Mouse (Mus musculus): Measurements from ENCODE around the gene Lcor.

Gene Lcor

DNA sequence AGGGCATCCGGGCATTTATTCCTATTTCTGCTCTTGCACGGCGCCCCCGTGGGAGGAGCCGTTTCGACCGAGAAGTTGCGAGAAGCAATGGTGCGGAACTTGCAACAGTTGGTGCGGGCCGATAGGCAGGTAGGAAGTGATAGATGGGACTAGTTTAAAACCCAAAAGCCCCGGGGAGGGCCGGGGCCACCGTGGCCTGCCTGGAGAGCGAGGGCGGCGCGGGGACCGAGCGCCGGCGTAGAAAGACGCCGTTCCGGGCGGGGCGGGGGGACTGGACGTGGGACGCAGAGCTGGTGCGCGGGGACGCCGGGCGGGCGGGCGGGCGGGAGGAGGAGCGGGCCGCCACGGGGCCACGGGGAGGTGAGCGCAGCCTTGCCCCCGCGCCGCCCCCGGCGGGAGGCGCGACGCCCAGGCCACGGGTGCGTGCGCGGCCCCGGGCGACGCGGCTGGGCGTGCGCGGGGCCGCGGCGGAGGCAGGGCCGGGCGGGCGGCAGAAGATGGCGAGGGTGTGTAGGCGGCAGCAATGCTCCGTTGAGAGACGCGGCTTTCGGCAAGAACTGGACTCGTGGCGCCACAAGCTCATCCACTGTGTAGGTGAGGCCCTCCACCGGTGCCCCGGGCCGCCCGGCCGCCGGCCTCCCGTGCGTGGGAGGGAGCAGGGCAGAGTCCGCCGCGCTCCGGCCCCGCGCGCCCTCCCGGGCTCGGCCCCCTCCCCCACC is at the start of gene Lcor:
Gene Lcor (plus strand): TSS at position 448 of the 719 bp plus-strand sequence.
- DNase-seq (ENCODE audit: low spot score in 2 of 2) = peak; percentile 81 to 82

GRCm38 (mm10) chr19:41435366-41435765 is 47.1 kb upstream of the Lcor start:
- DNase-seq (ENCODE audit: low spot score in 2 of 2) = no peak

- no peak for DNase-seq (ENCODE audit: low spot score in 2 of 2)
Measured at GRCm38 (mm10) chr19:41436461-41436860, 46.0 kb upstream of the Lcor start.

DNA sequence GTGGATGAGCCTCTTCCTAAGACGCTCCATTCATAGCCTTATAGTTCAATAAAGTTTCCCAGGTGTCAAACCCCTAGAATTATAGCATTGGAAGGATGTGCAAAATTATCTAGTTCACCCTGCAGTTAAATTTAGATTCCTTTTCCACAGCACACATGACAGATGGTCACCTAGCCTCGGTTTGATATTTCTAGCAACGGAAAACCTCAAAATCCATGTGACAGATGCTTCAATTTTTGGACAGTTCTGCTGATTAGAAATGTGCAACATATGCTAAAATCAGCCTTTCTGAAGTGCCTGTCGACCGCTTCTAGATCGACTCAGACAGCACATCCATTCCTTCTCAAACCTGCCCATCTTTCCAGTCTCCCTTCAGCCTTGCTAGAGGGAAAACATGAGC is 43.5 kb upstream of the Lcor start:
- peak in 1 of 2 experiments; percentile 52 for DNase-seq (ENCODE audit: low spot score in 2 of 2)

DNA sequence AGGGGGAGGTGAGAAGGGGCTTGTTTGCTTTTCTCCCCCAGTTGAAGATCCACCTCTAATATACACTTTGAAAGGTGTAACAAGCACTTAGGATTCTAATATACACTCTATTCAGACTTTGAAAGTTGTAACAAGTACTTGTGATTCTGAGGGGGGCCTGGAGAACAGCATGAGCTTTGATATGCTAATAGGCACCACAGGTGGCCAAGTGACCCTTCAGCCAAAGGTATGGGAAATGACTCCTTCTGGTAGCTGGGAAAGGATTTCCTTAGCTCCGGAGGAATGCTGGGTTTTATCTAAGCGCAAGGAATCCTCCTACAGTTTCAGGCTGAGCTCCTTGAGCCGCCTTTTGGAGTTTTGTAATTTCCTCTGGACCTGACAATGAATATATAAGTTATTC is 41.0 kb upstream of the Lcor start:
- no peak for DNase-seq (ENCODE audit: low spot score in 2 of 2)

DNA sequence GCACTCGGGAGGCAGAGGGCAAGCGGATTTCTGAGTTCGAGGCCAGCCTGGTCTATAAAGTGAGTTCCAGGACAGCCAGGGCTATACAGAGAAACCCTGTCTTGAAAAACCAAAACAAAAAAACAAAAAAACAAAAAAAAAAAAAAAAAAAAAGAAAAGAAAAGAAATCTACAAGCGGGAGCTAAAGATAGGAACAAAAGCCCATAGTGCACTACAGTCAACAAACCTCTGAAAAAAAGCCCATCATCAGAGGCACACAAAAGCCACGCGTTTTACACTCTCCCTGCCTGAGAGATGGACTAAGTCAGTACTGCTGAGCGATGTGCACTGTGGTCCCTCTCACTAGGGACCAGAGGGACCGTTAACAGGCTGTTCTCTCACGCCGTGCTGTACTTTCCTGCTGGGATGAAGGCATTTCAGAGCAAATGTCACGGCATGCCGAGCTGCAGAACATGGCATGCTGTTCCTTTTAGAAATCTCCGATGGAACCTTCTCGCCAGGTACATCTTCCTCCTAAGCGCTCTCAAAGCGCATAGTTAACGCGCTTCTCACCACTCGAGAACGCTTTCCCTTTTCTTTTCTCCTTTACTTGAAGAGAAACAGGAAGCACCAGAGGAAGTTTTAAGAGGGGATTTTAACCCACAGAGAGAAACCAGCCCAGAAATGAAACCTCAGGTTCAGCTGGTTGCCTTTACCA is 40.4 kb upstream of the Lcor start:
- DNase-seq (ENCODE audit: low spot score in 2 of 2) = no peak

- peak in 1 of 2 experiments; percentile 15 for DNase-seq (ENCODE audit: low spot score in 2 of 2)
Measured at GRCm38 (mm10) chr19:41442608-41442969, 39.8 kb upstream of the Lcor start.

- no peak for DNase-seq (ENCODE audit: low spot score in 2 of 2)
Measured at GRCm38 (mm10) chr19:41444491-41444890, 37.9 kb upstream of the Lcor start.

- no peak for DNase-seq (ENCODE audit: low spot score in 2 of 2)
Measured at GRCm38 (mm10) chr19:41445013-41445610, 37.3 kb upstream of the Lcor start.

- DNase-seq (ENCODE audit: low spot score in 2 of 2) = no peak
Measured at GRCm38 (mm10) chr19:41445723-41446122, 36.7 kb upstream of the Lcor start.

- no peak for DNase-seq (ENCODE audit: low spot score in 2 of 2)
Measured at GRCm38 (mm10) chr19:41447166-41447565, 35.3 kb upstream of the Lcor start.

GRCm38 (mm10) chr19:41447760-41448159 is 34.7 kb upstream of the Lcor start:
- no peak for DNase-seq (ENCODE audit: low spot score in 2 of 2)

DNA sequence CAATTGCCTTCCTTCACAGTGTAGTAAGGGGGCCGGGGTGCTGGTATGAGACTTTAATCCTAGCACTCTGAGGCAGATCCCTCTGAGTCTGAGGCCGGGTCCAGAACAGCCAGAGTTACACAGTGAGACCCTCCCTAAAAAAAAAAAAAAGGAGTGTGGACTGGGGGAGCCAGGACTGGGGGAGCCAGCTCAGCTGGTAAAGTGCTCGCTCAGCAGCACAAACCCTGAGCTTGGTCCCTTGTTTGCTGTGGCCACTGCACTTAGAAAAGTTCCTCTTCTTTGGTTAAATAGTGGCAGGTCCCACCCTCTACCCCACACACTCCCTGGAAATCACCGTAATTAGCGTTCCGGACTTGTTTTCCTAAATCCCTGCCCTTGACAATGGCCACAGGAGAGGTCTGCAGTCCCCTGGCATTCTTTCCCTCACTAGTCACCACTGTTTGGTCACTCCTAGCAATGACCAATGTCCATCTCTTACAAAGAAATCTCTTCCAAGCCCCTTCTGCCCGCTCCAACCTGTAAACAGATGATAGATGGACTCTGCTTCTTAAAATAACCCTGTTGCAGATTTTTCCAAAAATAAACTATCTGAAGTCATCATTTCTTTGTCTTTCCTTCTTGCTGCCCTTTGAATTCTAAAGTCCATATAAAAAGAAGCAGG is 32.9 kb upstream of the Lcor start:
- DNase-seq (ENCODE audit: low spot score in 2 of 2) = no peak

- DNase-seq (ENCODE audit: low spot score in 2 of 2) = no peak
Measured at GRCm38 (mm10) chr19:41452166-41452565, 30.3 kb upstream of the Lcor start.

GRCm38 (mm10) chr19:41454601-41455000 is 27.8 kb upstream of the Lcor start:
- DNase-seq (ENCODE audit: low spot score in 2 of 2) = no peak

GRCm38 (mm10) chr19:41455091-41455626 is 27.3 kb upstream of the Lcor start:
- DNase-seq (ENCODE audit: low spot score in 2 of 2) = no peak

DNA sequence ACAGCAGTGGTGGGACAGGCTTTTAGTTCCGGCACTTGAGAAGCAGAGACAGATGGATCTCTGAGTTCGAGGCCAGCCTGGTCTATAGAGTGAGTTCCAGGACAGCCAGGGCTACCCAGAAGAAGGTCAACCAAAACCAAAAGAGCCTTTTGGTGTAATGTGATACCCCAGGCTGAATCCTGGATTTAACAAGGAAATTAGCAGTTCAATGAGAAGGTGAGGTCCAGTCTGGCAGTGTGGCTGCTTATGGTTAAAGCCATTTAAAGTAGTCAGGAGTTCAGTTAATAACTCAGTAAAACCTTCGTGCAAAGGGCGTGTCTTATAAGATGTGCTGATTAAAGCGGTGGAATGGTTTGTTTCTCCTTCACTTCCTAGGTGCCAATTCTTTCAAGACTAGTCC is 25.3 kb upstream of the Lcor start:
- DNase-seq (ENCODE audit: low spot score in 2 of 2) = no peak

DNA sequence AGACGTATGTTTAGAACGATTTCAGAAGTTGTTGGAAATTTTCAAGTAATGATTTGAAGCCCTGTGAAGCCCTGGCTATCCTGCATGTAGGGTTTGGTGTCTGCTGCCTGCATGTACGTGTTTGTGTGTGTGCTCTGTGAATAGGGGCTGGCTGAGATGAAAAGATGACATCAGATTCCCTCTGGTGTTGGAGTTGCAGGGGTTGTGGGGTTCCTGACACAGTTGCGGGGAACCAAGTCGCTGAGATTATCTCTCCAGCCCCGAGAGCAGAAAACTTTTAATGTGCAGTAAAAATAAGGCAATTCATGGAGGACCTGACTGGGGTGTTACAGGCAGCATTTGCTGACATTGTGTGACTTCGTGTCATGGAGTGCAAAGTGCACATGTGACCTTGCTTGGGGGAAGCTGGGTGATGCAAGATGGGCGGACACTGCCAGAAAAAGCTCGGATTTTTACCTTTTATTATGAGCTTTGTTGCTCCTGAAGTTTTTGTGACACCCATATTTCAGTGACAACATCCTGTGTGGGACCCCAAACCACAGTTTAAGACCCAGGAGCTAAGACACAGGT is 20.2 kb upstream of the Lcor start:
- no peak for DNase-seq (ENCODE audit: low spot score in 2 of 2)

DNA sequence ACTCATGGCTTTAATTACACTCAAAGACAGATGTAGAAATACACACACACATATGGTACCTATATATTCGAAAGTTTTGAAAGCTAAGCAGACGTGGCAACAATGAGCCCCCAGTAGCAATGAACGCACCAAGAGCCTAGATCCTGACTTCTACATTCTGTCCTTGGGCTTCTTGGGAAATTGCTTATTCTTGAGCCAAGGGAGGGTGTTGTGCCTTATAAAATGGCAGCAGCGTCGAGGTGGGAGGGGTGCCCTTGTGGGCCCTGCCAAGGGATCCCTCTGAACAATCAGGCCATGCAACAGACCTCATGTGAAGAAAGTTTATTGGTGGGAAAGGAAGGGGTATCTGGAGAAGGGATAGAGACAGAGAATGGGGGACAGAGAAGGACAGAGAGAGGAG is 18.6 kb upstream of the Lcor start:
- DNase-seq (ENCODE audit: low spot score in 2 of 2) = no peak

DNA sequence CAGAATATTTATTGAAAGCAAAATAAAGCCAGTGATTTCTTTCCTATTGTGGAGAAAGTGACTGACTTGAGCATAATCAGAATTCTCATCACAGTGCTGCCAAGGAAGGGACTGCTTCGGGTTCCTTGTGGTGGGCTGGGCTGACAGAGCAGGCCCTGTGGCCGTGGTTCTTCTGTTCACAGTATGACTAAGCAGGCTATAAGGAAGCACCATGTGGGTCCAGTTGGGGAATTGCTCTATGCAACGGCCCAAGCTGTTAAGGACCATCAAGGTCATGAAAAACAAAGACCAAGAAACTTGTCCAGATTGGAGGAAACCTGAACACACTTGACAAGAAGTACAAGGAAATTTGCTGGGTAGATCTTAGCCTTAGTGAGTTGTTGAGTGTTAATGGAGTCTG is 16.0 kb upstream of the Lcor start:
- DNase-seq (ENCODE audit: low spot score in 2 of 2) = no peak

DNA sequence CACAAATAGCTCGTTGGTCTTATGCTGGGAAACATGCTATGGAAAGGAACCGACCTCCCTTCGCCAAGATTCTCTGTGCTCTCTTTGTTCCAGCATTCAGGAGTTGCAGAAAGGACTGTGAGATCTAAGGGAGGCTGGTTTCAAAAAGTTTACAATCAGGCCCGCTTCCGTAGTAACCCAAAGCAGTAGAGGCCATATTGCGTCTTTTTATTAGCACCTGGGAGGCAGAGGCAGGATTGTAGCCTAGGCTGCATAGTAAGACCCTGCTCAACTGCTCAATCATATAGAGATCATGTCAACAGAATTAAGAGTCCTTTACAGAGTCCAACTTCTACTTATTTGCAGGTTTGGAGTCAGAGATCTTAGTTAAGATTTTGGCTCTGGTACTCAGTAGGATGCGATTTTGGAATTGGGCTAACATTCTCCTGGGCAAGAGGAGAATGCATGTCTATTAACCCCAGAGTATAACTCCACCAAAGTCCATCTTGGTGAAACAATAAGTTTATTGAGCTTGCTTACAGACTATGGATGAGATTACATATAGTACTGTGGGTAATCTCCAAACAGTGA is 8.8 kb upstream of the Lcor start:
- DNase-seq (ENCODE audit: low spot score in 2 of 2) = no peak

GRCm38 (mm10) chr19:41474943-41475342 is 7.5 kb upstream of the Lcor start:
- no peak for DNase-seq (ENCODE audit: low spot score in 2 of 2)
